Mouse (Mus musculus) liver (tissue): ENCODE measurements around the gene Zfp689.

Experiments used
- DNase-seq: peaks from one replicate; pipeline ENCODE4 v3.0.0-alpha.2; 2020; ENCODE audit warnings: mixed read lengths

Zfp689 gene

GRCm38 (mm10) chr7:127393944-127394333 lies 55.0 kb downstream of the Zfp689 start:
- no peak for DNase-seq

DNA sequence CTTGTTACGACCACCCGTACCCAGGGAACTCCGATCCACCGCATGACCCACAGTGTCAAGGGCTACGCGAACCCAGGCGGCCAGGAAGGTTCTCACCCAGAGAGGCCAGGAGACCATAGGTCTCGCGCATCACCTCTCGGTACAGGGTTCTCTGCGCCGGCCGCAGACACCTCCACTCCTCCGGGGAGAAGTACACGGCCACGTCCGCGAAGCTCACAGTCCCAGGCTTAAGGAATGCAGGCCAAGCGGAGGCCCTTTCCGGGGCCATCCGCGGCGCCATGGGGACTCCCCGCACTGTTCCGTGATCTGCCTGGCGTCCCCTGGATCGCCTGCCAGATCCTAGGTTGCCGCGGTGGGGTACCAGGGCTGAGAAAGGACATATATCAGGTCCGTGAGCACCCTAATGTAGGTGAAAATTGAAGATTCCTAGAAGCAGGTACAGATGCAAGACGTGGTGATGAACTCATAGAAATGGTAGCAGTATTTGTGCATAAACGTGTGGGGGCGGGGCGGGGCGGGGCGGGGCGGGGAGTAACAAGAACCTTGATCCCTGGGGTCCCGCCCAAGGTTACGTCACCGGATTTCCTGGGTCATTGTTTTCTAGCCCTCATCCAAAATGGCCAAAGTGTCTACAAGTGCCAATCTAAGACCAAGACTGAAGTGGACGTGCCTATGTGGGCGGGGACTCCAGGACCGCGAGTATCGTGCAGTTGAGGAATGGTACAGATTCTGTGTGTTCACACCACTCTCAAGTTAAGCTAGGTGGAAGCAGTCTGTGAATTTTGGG lies 55.6 kb downstream of the Zfp689 start, which contains the start of gene E430018J23Rik:
TSS of gene E430018J23Rik (minus strand) at position 473 of the 787 bp plus-strand sequence.
- peak; percentile 92 for DNase-seq

GRCm38 (mm10) chr7:127392251-127392824 lies 56.6 kb downstream of the Zfp689 start:
- DNase-seq, result no peak
